Mouse (Mus musculus): ENCODE results near the gene Pthlh.

GRCm38 (mm10) chr6:147310035-147310434 is 46.1 kb upstream of the Pthlh start:
- TF ChIP-seq CTCF (IDR thresholded peaks at IDR 0.05 in 2 of 3, conservative IDR thresholded peaks at IDR 0.05 in 1 of 3; ENCODE audit: control insufficient read depth in 1 of 3, insufficient read depth in 1 of 3, low read depth in 2 of 3, low read length in 3 of 3, poor library complexity in 1 of 3, severe bottlenecking in 1 of 3) (no peak), POLR2A (IDR thresholded peaks at IDR 0.05; ENCODE audit: control insufficient read depth in 1 of 2, insufficient read depth in 1 of 2, low read depth in 1 of 2, low read length in 2 of 2, poor library complexity in 1 of 2) (no peak), NRF1 (IDR thresholded peaks at IDR 0.05; ENCODE audit: insufficient read depth, low read depth, low read length, poor library complexity, severe bottlenecking) (no peak), TCF12 (IDR thresholded peaks at IDR 0.05; ENCODE audit: low read depth, low read length) (no peak), MAFK (IDR thresholded peaks at IDR 0.05; ENCODE audit: borderline replicate concordance, low read depth, low read length) (no peak), USF1 (IDR thresholded peaks at IDR 0.05; ENCODE audit: low read depth, low read length) (no peak), EP300 (IDR thresholded peaks at IDR 0.05; ENCODE audit: low read depth in 1 of 2, low read length in 2 of 2) (no peak), MYC (IDR thresholded peaks at IDR 0.05; ENCODE audit: low read depth, low read length) (no peak), JUND (IDR thresholded peaks at IDR 0.05; ENCODE audit: low read depth, low read length) (no peak), CHD2 (IDR thresholded peaks at IDR 0.05; ENCODE audit: low read length) (no peak), RAD21 (IDR thresholded peaks at IDR 0.05; ENCODE audit: low read depth, low read length) (no peak), E2F4 (IDR thresholded peaks at IDR 0.05; ENCODE audit: borderline replicate concordance, low read depth, low read length) (no peak)
